Mouse (Mus musculus) cortical plate, adult 2 months (tissue): ENCODE results near the gene Slc9a8.
A peak's percentile ranks its signal among the peaks of the same experiment; 100 is the strongest.

Experiments used
- CTCF ChIP-seq: fragments of 200-500 bp; IDR thresholded peaks from 2 replicates; pipeline ENCODE4 v1.5.1; 2011; ENCODE audit warnings: mild to moderate bottlenecking, control low read depth, low read length; ENCODE audit not compliant: insufficient read depth; ENCODE audit errors: extremely low read depth
- POLR2A ChIP-seq: fragments of 200-500 bp; IDR thresholded peaks from 2 replicates; pipeline ENCODE4 v1.6.1; 2011; ENCODE audit warnings: mild to moderate bottlenecking, low read length, control low read depth; ENCODE audit not compliant: insufficient read depth; ENCODE audit errors: extremely low read depth

DNA sequence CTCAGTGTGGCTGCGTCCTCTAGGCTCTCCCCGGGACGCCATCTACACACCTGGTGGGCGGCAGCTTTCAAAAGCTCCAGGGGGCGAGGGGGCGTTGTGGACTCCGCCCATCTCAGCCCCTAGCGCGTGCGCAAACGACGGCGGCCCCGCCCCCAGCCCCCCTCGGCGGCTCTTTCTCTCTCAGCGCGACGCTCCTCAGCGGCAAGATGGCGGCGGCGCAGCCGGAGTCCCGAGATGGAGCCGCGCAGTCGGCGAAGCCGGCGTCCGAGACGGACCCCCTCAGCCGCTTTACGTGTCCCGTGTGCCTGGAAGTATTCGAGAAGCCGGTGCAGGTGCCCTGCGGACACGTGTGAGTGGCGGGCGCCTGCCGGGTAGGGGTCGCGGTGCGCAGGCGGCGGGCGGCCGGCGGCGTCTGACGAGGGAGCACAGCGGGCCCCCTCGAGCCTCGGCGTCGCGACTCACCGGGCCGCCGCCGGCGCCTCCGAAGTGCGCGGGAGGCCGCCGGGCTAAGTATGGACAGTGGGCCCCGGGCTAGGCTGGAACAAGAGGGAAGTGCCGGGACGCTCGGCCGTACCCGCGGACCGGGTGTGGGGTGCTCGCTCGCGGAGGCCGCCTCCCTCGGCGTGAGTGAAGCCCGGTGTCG lies 81.9 kb downstream of the Slc9a8 start:
- TF ChIP-seq CTCF = no peak
- TF ChIP-seq POLR2A = 0 out of 2 replicates have a peak, but pooled peaks have one; percentile 39
